Mouse (Mus musculus): Measurements from ENCODE around the gene Tmem232.

GRCm38 (mm10) chr17:65225347-65225916, 315.1 kb downstream of the Tmem232 start:
- no peak for TF ChIP-seq CTCF (IDR thresholded peaks at IDR 0.05; ENCODE audit: borderline replicate concordance, insufficient read depth, low read depth, low read length)
- TF ChIP-seq POLR2A (IDR thresholded peaks at IDR 0.05; ENCODE audit: borderline replicate concordance, insufficient read depth, low read length): no peak
